Mouse (Mus musculus) stomach, embryonic 14.5 days (tissue): Measurements from ENCODE around the gene 4931406P16Rik. TPM values are rescaled to one million over a fixed set of nuclear protein-coding genes. Genes with fewer than 3 reads are reported as not detected.

Experiments
- ATAC-seq: fragments of 200-750 bp; cut with Nextera tagmentation; 2 replicates; pipeline ENCODE4 v1.8.0; 2017; ENCODE audit warnings: low read depth, moderate TSS enrichment; ENCODE audit not compliant: insufficient number of reproducible peaks, insufficient read depth, low FRiP score
- H3K27ac ChIP-seq: fragments of 300-500 bp; sonication (generic); 2 replicates; pipeline ENCODE4 v1.5.1; 2014; ENCODE audit warnings: mild to moderate bottlenecking, low read length, moderate library complexity, mixed read lengths
- H3K27me3 ChIP-seq: fragments of 300-500 bp; sonication (generic); 2 replicates; pipeline ENCODE4 v1.6.1; 2014; ENCODE audit warnings: low read length, control low read depth, mixed read lengths; ENCODE audit not compliant: control insufficient read depth, insufficient read depth
- H3K36me3 ChIP-seq: fragments of 300-500 bp; sonication (generic); 2 replicates; pipeline ENCODE4 v1.6.1; 2014; ENCODE audit warnings: mild to moderate bottlenecking, control low read depth, low read length, moderate library complexity, mixed read lengths; ENCODE audit not compliant: control insufficient read depth, insufficient read depth
- H3K4me1 ChIP-seq: fragments of 300-500 bp; sonication (generic); 2 replicates; pipeline ENCODE4 v1.6.1; 2014; ENCODE audit warnings: low read length, control low read depth, mixed read lengths; ENCODE audit not compliant: control insufficient read depth, insufficient read depth
- H3K4me2 ChIP-seq: fragments of 300-500 bp; sonication (generic); replicated peaks from 2 replicates; pipeline ENCODE4 v1.6.1; 2014; ENCODE audit warnings: low read depth, low read length, control low read depth
- H3K4me3 ChIP-seq: fragments of 300-500 bp; sonication (generic); 2 replicates; pipeline ENCODE4 v1.5.1; 2014; ENCODE audit warnings: low read depth, low read length, control low read depth
- H3K9ac ChIP-seq: fragments of 300-500 bp; sonication (generic); replicated peaks from 2 replicates; pipeline ENCODE4 v1.6.1; 2014; ENCODE audit warnings: low read depth, mild to moderate bottlenecking, control low read depth, low read length, moderate library complexity, mixed read lengths
- H3K9me3 ChIP-seq: fragments of 300-500 bp; sonication (generic); 2 replicates; pipeline ENCODE4 v1.6.1; 2016; ENCODE audit warnings: low read depth, low read length, control low read depth; ENCODE audit not compliant: control insufficient read depth
- WGBS: fragments of 180-500 bp; shearing (Covaris S2); extraction: QIAGEN DNeasy Blood & Tissue Kit; methylation state at CpG from one replicate; pipeline ENCODE4 v1.1.7; 2014; 5-methylcytosine and 5-hydroxymethylcytosine counted together
- polyA plus RNA-seq: library from polyadenylated mRNA; unstranded; fragments of >200 nt; fragmentation: Nextera tagmentation; extraction: Ambion mirVana; gene quantifications from 2 replicates; pipeline ENCODE4 v1.2.1, GENCODE M21; 2014

The 4931406P16Rik gene
- polyA plus RNA-seq, 1 experiment from 2014 or later, result 41.0 TPM

DNA sequence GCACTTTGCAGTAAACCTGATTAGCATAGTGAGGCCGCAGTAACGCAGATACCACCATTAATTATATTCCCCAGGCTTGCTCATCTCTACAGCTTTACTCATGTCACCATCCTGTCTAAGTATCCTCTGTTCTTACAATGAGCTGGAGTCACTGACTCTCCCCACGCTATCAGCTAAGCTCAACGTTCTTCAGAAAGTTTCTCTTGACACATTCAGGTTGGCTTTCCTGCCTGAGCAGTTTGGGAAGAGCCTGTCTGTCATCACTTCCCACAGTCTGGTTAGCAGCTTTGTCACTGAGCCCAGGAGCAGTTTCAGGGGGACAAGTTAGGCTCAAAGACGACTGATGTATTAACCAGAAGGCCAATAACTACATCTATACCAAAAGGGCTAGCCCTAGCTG is 4.8 kb downstream of the 4931406P16Rik start:
- no peak overlapping the region for H3K27ac ChIP-seq
- H3K9ac ChIP-seq, result no peak overlapping the region
- no peaks in the 10 kb centered on the region for H3K36me3 ChIP-seq
- no peaks in the 10 kb centered on the region for H3K27me3 ChIP-seq
- H3K4me3 ChIP-seq, result no peak overlapping the region
- WGBS, result 60% methylated on average over 5 of the region's 5 CpGs
- no peak for ATAC-seq
- no peaks in the 10 kb centered on the region for H3K9me3 ChIP-seq
- peaks cover 12% of the 10 kb centered on the region; the same call in 1 of the 2 replicates for H3K4me1 ChIP-seq
- H3K4me2 ChIP-seq, result no peak overlapping the region

DNA sequence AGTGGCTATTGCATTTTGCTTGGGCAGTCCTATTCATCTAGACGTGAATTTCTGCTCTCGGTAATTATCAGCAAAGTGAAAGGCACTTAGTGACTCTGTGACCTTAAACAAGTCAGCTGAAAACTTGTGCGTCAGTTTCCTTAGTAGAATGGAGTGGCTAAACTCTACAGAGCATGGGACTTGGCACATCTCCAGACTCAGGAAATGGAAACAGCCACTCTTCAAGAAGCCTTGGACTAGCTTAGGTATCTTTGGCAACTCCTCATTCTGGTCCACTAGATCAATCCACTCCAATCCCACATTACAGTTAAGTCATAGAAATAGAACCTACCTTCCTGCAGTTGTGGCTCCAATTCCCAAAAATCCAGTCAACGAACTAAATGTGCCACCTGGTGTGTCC is 7.9 kb downstream of the 4931406P16Rik start:
- no peak for ATAC-seq
- Histone ChIP-seq H3K27ac (peak overlapping the region; percentile 10; the same call in 1 of the 2 replicates), H3K36me3 (no peaks in the 10 kb centered on the region), H3K4me3 (no peak overlapping the region), H3K4me1 (peaks cover 9% of the 10 kb centered on the region; the same call in 1 of the 2 replicates), H3K4me2 (no peak overlapping the region), H3K27me3 (no peaks in the 10 kb centered on the region), H3K9me3 (no peaks in the 10 kb centered on the region), H3K9ac (no peak overlapping the region)
- 41% methylated on average over 4 of the region's 4 CpGs for WGBS

DNA sequence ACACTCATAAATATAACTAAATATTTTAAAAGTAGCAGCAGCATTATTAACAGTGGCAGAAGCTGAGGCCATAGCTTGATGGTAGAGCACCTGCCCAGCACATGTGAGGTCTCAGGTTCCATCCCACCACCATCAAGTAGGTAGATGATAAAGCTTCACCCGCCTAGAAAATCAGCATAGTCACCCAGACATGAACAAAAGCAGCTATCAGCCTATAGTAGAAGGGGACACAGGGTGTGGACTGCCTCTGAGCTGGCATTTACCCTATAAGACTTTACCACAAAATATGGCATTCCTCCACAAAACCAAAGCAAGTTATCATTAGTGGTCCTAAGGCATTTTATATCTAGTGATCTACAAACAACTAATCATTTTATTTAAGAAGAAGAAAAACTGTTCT is 10.7 kb downstream of the 4931406P16Rik start:
- Histone ChIP-seq H3K4me3 (no peak overlapping the region), H3K9me3 (no peaks in the 10 kb centered on the region), H3K36me3 (no peaks in the 10 kb centered on the region), H3K4me2 (no peak overlapping the region), H3K27ac (no peak overlapping the region; the same call in 1 of the 2 replicates), H3K27me3 (no peaks in the 10 kb centered on the region), H3K4me1 (no peaks in the 10 kb centered on the region), H3K9ac (no peak overlapping the region)
- ATAC-seq, result no peak
- WGBS, result 73% methylated on average over 1 of the region's 1 CpGs

DNA sequence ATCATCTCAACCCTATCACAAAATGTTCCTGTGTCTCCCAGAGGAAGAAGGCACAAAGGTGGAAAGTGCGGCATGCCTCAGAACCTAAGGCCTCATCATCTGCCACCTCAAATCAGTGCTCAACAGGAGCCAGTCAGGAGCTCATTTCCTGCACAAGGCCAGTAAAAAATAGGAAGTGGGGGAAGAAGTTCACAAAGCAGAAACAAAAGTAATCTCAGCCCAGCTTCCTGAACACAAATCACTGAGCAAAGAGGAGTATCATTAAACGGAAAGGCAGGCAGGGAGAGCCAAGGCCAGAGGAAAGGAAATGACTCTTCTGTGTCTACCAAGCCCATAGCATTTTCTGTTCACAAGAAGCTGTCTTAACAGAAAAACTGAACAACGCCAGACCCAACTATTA is 11.4 kb downstream of the 4931406P16Rik start:
- no peak overlapping the region for H3K4me2 ChIP-seq

DNA sequence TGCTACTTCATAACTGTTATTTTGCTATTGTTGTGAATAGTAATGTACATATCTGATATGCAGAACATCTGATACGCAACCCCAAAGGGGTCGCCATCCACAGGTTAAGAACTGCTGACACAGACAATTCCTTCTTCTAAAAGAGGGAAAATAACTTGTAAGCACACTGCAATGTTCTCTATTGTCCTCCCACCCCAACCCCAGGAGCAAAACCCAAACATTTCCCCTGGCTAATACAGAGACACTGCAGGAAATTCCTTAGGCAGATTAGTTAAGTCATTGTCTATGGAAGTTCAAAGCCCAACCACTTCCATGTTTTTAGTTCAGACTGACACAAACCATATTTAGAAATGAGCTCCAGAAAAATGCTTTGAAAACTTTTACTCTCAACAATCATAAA is 14.5 kb downstream of the 4931406P16Rik start:
- Histone ChIP-seq H3K4me1 (no peaks in the 10 kb centered on the region), H3K9me3 (no peaks in the 10 kb centered on the region), H3K4me2 (no peak overlapping the region), H3K27ac (no peak overlapping the region), H3K27me3 (no peaks in the 10 kb centered on the region), H3K4me3 (no peak overlapping the region), H3K36me3 (peaks cover 2% of the 10 kb centered on the region; the same call in 1 of the 2 replicates), H3K9ac (no peak overlapping the region)
- no peak for ATAC-seq
- 86% methylated on average over 2 of the region's 2 CpGs for WGBS

More for the DNA sequence above, 11.4 kb downstream of the 4931406P16Rik start:
- Histone ChIP-seq H3K4me3 (no peak overlapping the region), H3K36me3 (peaks cover under 1% of the 10 kb centered on the region; the same call in 1 of the 2 replicates), H3K9me3 (no peaks in the 10 kb centered on the region), H3K9ac (no peak overlapping the region), H3K27me3 (no peaks in the 10 kb centered on the region), H3K4me1 (no peaks in the 10 kb centered on the region), H3K27ac (no peak overlapping the region; the same call in 1 of the 2 replicates)
- no peak for ATAC-seq
- WGBS, result 86% methylated on average over 3 of the region's 3 CpGs

DNA sequence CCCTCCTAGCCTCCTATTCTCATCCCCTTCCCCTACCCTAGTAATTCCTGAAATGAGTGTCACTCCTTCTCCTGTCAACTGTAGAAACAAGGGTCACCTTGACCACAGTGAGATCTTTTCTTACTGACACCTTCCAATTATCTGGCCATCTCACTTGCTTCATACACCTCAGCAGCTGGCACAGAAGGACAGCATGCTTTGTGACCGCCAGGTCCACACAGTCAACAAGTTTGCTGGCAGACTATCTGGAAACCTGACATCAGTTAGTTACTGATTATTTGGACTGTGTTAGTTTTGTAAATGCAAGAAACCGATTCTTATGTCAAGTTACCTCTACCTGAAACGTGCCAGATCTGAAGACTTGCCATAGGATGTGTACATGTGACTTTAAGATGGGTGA is 17.2 kb downstream of the 4931406P16Rik start:
- H3K36me3 ChIP-seq, result peaks cover 2% of the 10 kb centered on the region; the same call in 1 of the 2 replicates
- no peaks in the 10 kb centered on the region for H3K27me3 ChIP-seq
- H3K4me3 ChIP-seq, result no peak overlapping the region
- no peak for ATAC-seq
- H3K9me3 ChIP-seq, result no peaks in the 10 kb centered on the region
- no peaks in the 10 kb centered on the region for H3K4me1 ChIP-seq
- H3K27ac ChIP-seq, result no peak overlapping the region
- no peak overlapping the region for H3K4me2 ChIP-seq
- H3K9ac ChIP-seq, result no peak overlapping the region
- WGBS, result 87% methylated on average over 3 of the region's 3 CpGs

DNA sequence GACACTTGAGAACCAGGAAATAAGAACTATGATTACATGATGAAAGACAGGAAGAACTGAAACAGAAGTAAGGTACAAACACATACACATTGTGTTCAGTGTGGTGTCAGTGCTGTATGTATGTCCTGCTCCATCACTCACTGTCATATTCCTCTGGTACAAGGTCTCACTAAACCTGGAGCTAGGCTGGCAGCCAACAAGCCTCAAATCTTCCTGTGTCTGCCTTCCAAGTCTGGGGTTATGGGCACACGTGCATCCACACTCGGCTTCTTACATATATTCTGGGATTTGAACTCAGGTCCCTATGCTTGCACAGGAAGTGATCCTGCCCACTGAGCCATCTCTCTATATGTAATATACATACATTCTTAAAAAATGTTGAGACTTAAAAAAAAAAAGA is 20.7 kb downstream of the 4931406P16Rik start:
- Histone ChIP-seq H3K4me3 (no peak overlapping the region), H3K9me3 (no peaks in the 10 kb centered on the region), H3K4me1 (no peaks in the 10 kb centered on the region), H3K36me3 (peaks cover 2% of the 10 kb centered on the region; the same call in 1 of the 2 replicates), H3K27ac (no peak overlapping the region), H3K9ac (no peak overlapping the region), H3K27me3 (no peaks in the 10 kb centered on the region), H3K4me2 (no peak overlapping the region)
- ATAC-seq, result no peak
- 87% methylated on average over 2 of the region's 2 CpGs for WGBS

DNA sequence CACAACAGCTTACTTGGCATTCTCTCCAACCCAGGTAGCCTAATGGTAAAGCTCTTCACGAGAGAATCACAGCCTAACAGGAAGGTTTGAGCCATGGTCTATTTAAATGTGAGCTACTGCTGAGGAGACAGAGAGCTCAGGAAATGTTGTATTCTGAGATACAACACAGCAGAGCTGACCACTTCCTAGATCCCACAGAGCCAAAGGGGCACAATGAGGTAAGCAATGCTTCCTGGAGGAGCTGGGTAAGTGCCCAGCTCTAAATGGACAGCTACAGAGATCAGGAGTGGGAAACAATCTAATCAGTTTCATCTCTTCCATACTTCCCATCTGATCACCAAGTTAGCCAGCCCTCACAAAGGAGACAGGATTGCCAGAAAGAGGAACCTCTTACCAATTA is 22.1 kb downstream of the 4931406P16Rik start:
- 62% methylated on average over 1 of the region's 1 CpGs for WGBS
- H3K36me3 ChIP-seq, result no peaks in the 10 kb centered on the region; the same call in 1 of the 2 replicates
- H3K27me3 ChIP-seq, result no peaks in the 10 kb centered on the region
- no peak overlapping the region for H3K4me2 ChIP-seq
- H3K9ac ChIP-seq, result no peak overlapping the region
- H3K4me1 ChIP-seq, result no peaks in the 10 kb centered on the region
- no peak overlapping the region for H3K4me3 ChIP-seq
- no peak for ATAC-seq
- no peak overlapping the region for H3K27ac ChIP-seq
- H3K9me3 ChIP-seq, result no peaks in the 10 kb centered on the region

DNA sequence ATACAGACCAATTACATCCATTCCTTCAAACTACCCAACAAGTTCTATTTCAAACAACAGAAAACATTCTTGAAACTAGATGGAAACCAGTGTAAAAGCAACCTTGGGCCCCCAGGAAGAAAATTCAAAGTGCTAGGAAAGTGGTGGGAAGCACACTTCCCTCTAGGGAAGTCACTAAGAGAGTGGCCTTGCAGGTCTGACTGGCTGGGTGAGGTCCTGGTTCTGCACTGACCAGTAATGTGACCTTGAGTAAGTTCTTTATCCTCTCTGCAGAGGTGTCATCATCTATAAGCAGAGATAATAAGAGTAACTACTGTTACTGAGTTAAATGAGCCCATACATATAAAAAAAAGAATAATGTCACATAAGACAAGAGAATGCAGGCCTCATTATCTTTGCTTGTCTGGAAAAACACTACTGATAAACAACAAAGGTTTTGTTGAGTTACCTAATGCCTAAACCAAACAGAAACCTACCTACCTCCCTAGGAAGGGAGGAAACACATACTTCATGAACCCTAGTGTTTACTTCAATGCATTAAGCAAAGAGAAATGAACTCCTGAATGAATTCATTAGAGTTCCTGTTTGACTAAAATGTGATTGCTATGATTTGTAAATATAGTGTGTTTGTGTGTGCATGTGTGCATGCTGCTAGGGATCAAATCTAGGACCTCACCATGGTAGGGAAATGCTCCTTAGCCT is 22.8 kb downstream of the 4931406P16Rik start:
- Histone ChIP-seq H3K27ac (no peak overlapping the region; the same call in 1 of the 2 replicates), H3K36me3 (no peaks in the 10 kb centered on the region), H3K27me3 (no peaks in the 10 kb centered on the region), H3K4me1 (no peaks in the 10 kb centered on the region), H3K4me3 (no peak overlapping the region), H3K9me3 (no peaks in the 10 kb centered on the region), H3K4me2 (no peak overlapping the region), H3K9ac (no peak overlapping the region)
- no peak for ATAC-seq
